9 mouse cellular contexts compared by ENCODE assay signal in the genomic region with DNA sequence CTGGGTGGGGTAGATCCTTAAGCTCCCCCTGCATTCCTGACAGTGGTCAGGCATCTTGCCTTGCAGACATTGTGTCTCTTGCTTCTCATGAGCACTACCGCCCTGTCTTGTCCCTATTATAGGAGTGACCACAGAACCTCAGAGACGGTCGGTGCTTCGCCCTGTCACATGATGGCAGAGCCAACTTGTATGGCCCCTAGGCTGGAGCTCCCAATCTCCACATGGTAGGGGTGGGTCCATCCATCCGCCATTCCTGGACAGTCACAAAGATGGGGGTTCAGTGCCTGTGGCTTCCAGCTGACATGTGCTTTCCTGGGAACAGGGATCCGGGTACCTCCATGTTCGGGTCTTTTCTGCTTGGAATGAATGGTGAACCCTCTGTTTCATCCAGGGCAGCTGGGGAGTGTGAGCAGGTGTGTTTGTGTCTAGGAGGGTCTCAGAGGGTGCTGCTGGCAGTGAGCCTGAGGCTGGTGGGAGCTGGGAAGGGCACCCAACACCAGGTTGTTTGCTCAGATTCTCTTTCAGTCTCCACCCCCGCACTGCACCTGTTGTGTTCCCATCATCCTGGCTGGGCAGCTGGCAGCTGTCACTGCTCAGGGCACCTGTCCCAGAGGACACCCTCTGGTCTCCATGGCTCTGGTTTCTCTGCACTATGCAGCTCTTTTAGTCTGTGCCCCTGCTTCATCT. TPM values are rescaled to one million over a fixed set of nuclear protein-coding genes. Genes with fewer than 3 reads are reported as not detected.
DNase-seq lines count a peak whose midpoint lies in the region; ATAC-seq lines count a peak whose summit lies in the region.
"Had no signal": no experiment of that assay in that cellular context is flagged by ENCODE, and none has a peak within 500 bp of the region (broad histone marks: within the 10 kb centered on the region; RNA-seq: fewer than 3 reads in every experiment).

No protein-coding gene starts in this region.

- H3K4me3 ChIP-seq in hindbrain, embryonic 13.5 days, result no peak overlapping the region
- H3K4me3 ChIP-seq in stomach, embryonic 15.5 days (replicated peaks), result no peak overlapping the region
- H3K4me3 ChIP-seq: liver, embryonic 15.5 days had no signal

- H3K27ac ChIP-seq in hindbrain, embryonic 13.5 days, result peak overlapping the region; percentile 55
- peak overlapping the region; percentile 16; the same call in 1 of the 2 replicates for H3K27ac ChIP-seq in stomach, embryonic 15.5 days
- H3K27ac ChIP-seq: liver, embryonic 15.5 days had no signal

- H3K9me3 ChIP-seq in hindbrain, embryonic 13.5 days, result no peaks in the 10 kb centered on the region
- no peaks in the 10 kb centered on the region for H3K9me3 ChIP-seq in stomach, embryonic 15.5 days
- H3K9me3 ChIP-seq: liver, embryonic 15.5 days had no signal

- 0 out of 2 replicates have a peak, but pooled peaks have one; percentile 21 for ATAC-seq in hindbrain, embryonic 13.5 days (ENCODE audit: low FRiP score)
- ATAC-seq in stomach, embryonic 15.5 days (ENCODE audit: insufficient read depth, low FRiP score, low read depth), result no peak; the same call in 1 of the 2 replicates

- H3K9ac ChIP-seq in hindbrain, embryonic 13.5 days, result no peak overlapping the region
- H3K9ac ChIP-seq in stomach, embryonic 15.5 days, result no peak overlapping the region
- H3K9ac ChIP-seq: liver, embryonic 15.5 days had no signal

- H3K36me3 ChIP-seq in hindbrain, embryonic 13.5 days, result no peaks in the 10 kb centered on the region
- no peaks in the 10 kb centered on the region for H3K36me3 ChIP-seq in stomach, embryonic 15.5 days
- H3K36me3 ChIP-seq: liver, embryonic 15.5 days had no signal

- no peak overlapping the region for H3K4me2 ChIP-seq in hindbrain, embryonic 13.5 days
- no peak overlapping the region for H3K4me2 ChIP-seq in stomach, embryonic 15.5 days
- H3K4me2 ChIP-seq: liver, embryonic 15.5 days had no signal

- H3K4me1 ChIP-seq in hindbrain, embryonic 13.5 days (replicated peaks), result peaks cover 20% of the 10 kb centered on the region
- 0 out of 2 replicates have a peak, but pooled peaks cover 12% of the 10 kb centered on the region for H3K4me1 ChIP-seq in stomach, embryonic 15.5 days

- DNase-seq in retina, postnatal 1 day, result peak; percentile 37
- no peak for DNase-seq in retina, embryonic 14.5 days (ENCODE audit: low spot score)
- DNase-seq in cerebellum, postnatal 14 days, result peak; percentile 74 to 75
- DNase-seq in liver, result no peak
- DNase-seq in T-cell, adult 2 months (ENCODE audit: low spot score), result no peak
- DNase-seq: kidney, adult 2 months had no signal

- WGBS in hindbrain, embryonic 13.5 days, result 87% methylated on average over 8 of the region's 8 CpGs
- 75% methylated on average over 8 of the region's 8 CpGs for WGBS in stomach, embryonic 15.5 days

- 0 out of 2 replicates have a peak, but pooled peaks cover 3% of the 10 kb centered on the region for H3K27me3 ChIP-seq in hindbrain, embryonic 13.5 days
- no peaks in the 10 kb centered on the region for H3K27me3 ChIP-seq in stomach, embryonic 15.5 days (replicated peaks)
- H3K27me3 ChIP-seq: liver, embryonic 15.5 days had no signal

RNA-seq across cellular contexts. Expression of gene Neurl1a, which starts 43.7 kb away (rescaled TPM):
- 6.8 and 7.2 TPM in 2 replicates for polyA plus RNA-seq in hindbrain, embryonic 13.5 days (2015; fragmentation: Nextera tagmentation; extraction: Ambion mirVana)
- 7.5 and 8.5 TPM in 2 replicates for polyA plus RNA-seq in stomach, embryonic 15.5 days (2015; fragmentation: Nextera tagmentation; extraction: Ambion mirVana)

Comparison
In these comparisons a context has a peak if more than half of its experiments do, and no peak if none do; other contexts are left out.
1. DNase-seq: peak in retina, postnatal 1 day (single experiment) and cerebellum, postnatal 14 days (2 of 2); none in retina, embryonic 14.5 days (single experiment), liver (single experiment) and T-cell, adult 2 months (single experiment).